7 mouse cellular contexts compared by ENCODE assay signal in the genomic region with DNA sequence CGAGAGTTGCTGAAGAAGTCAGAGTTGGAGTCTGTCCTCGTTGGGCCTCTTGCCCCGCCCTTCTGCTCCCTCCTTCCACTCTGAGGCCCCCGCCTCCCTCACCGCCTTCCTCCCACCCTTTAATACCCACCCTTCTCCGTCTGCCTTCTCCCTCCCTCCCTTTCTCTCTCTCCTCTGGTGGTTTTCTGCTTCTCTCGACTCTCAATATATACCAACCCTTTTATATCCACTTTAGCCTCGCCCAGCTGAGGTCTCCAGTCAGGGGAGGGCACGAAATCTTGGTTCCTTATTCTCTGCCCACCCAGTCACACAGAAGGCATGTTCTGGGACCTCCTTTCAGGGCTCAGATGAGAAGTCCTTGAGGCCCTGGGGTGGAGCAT. TPM values are rescaled to one million over a fixed set of nuclear protein-coding genes. Genes with fewer than 3 reads are reported as not detected.
DNase-seq lines count a peak whose midpoint lies in the region; ATAC-seq and TF ChIP-seq lines count a peak whose summit lies in the region.

A gene (minus strand): TSS at position 163 of the 380 bp plus-strand sequence.

- in situ Hi-C loops in Patski (cut with MboI; ENCODE audit: low pct_unique_long_range_greater_than_20kb), result no loop called here

- peak within 1 kb of the TSS; percentile 38 for H3K4me3 ChIP-seq in embryonic facial prominence, embryonic 10.5 days
- peak within 1 kb of the TSS; percentile 96 for H3K4me3 ChIP-seq in macrophage (ENCODE audit: inconsistent target)
- H3K4me3 ChIP-seq in stomach, embryonic 14.5 days (ENCODE audit: low read depth, low read length), result peak within 1 kb of the TSS; percentile 53

- no peak for TF ChIP-seq CTCF in Patski (IDR thresholded peaks at IDR 0.05)

- WGBS in embryonic facial prominence, embryonic 10.5 days, result 47% methylated on average over 9 of the region's 9 CpGs
- 1% methylated on average over 9 of the region's 9 CpGs for WGBS in macrophage (ENCODE audit: missing documents)
- 12% methylated on average over 9 of the region's 9 CpGs for WGBS in stomach, embryonic 14.5 days

- H3K27me3 ChIP-seq in Patski, result no peaks in the 10 kb centered on the region
- H3K27me3 ChIP-seq in embryonic facial prominence, embryonic 10.5 days (replicated peaks; ENCODE audit: low read depth, poor library complexity, severe bottlenecking), result peaks cover 16% of the 10 kb centered on the region
- H3K27me3 ChIP-seq in stomach, embryonic 14.5 days (ENCODE audit: control insufficient read depth, insufficient read depth, low read length), result no peaks in the 10 kb centered on the region

- H3K36me3 ChIP-seq in embryonic facial prominence, embryonic 10.5 days (replicated peaks), result no peaks in the 10 kb centered on the region; the same call in 1 of the 2 replicates
- H3K36me3 ChIP-seq in macrophage (ENCODE audit: inconsistent target), result peaks cover 17% of the 10 kb centered on the region
- H3K36me3 ChIP-seq in stomach, embryonic 14.5 days (ENCODE audit: control insufficient read depth, insufficient read depth, low read length), result peaks cover 10% of the 10 kb centered on the region; the same call in 1 of the 2 replicates

- H3K4me1 ChIP-seq in embryonic facial prominence, embryonic 10.5 days, result peaks cover 63% of the 10 kb centered on the region
- peaks cover 55% of the 10 kb centered on the region for H3K4me1 ChIP-seq in stomach, embryonic 14.5 days (ENCODE audit: control insufficient read depth, insufficient read depth, low read length)

- CTCF ChIA-PET in Patski (lab: Charles Lee), result no interaction called here

- peak within 1 kb of the TSS; percentile 63 for H3K9ac ChIP-seq in stomach, embryonic 14.5 days (replicated peaks; ENCODE audit: low read depth, low read length)

- peak within 1 kb of the TSS; percentile 83 for H3K27ac ChIP-seq in embryonic facial prominence, embryonic 10.5 days (replicated peaks)
- peak within 1 kb of the TSS; percentile 100 for H3K27ac ChIP-seq in macrophage
- peak within 1 kb of the TSS; percentile 96 for H3K27ac ChIP-seq in stomach, embryonic 14.5 days (ENCODE audit: low read length)

- no peak for DNase-seq in Patski (ENCODE audit: low read depth, low spot score)
- no peak for DNase-seq in embryonic facial prominence, embryonic 10.5 days (ENCODE audit: low spot score)
- peak; percentile 64 to 68 for DNase-seq in heart, adult 9 months (ENCODE audit: low spot score in 2 of 2)
- peak; percentile 80 for DNase-seq in kidney, postnatal 10 days
- DNase-seq in cerebellum, adult 9-11 months, result no peak

- no peak for ATAC-seq in Patski
- no peak for ATAC-seq in stomach, embryonic 14.5 days (ENCODE audit: insufficient number of reproducible peaks, insufficient read depth, low FRiP score, low read depth)

- peak within 1 kb of the TSS; percentile 76 for H3K4me2 ChIP-seq in stomach, embryonic 14.5 days (replicated peaks; ENCODE audit: low read depth, low read length)

- H3K9me3 ChIP-seq in embryonic facial prominence, embryonic 10.5 days, result peaks cover 6% of the 10 kb centered on the region; the same call in 1 of the 2 replicates
- H3K9me3 ChIP-seq in stomach, embryonic 14.5 days (ENCODE audit: control insufficient read depth, low read depth, low read length), result no peaks in the 10 kb centered on the region

- POLR2A ChIA-PET in Patski (lab: Charles Lee), result no interaction called here

- H3K79me2 ChIP-seq in macrophage (ENCODE audit: inconsistent target), result peaks cover 34% of the 10 kb centered on the region

RNA-seq across cellular contexts. Expression of the gene that starts here (rescaled TPM):
- polyA plus RNA-seq in Patski (2021), result 26.7 TPM
- 9.9 and 15.6 TPM in 2 replicates for polyA plus RNA-seq in embryonic facial prominence, embryonic 10.5 days (2016; fragmentation: Nextera tagmentation; extraction: Ambion mirVana)
- 100 to 1,000 TPM in 1 of 26 experiments, 10 to 100 TPM in 25; 13.0 to 118 (median 50.6) TPM for total RNA-seq in macrophage (2018; cell fraction: chromatin; rRNA removed)
- 100 to 1,000 TPM; 259 to 551 (median 444) TPM for total RNA-seq in macrophage (2018; cell fraction: cytosol; rRNA removed)
- total RNA-seq in macrophage (2018; cell fraction: nucleus; rRNA removed), result 100 to 1,000 TPM in 24 of 26 experiments, 10 to 100 TPM in 2; 48.0 to 297 (median 164) TPM
- 271 to 666 TPM (median 552 TPM) in 3 replicates for polyA plus RNA-seq in macrophage (2018)
- 263 and 295 TPM in 2 replicates for polyA plus RNA-seq in stomach, embryonic 14.5 days (2014; fragmentation: Nextera tagmentation; extraction: Ambion mirVana)

Comparison
In these comparisons a context has a peak if more than half of its experiments do, and no peak if none do; other contexts are left out.
1. DNase-seq: peak in heart, adult 9 months (2 of 2) and kidney, postnatal 10 days (single experiment); none in Patski (single experiment), embryonic facial prominence, embryonic 10.5 days (single experiment) and cerebellum, adult 9-11 months (single experiment).
2. H3K4me3 ChIP-seq: peak in every context shown above with its lines; median percentile 96 in macrophage; 53 in stomach, embryonic 14.5 days; 38 in embryonic facial prominence, embryonic 10.5 days.
3. Peak in every context shown above with its lines, with median percentiles within 50 percentile points of each other: H3K27ac ChIP-seq.